Mouse (Mus musculus) brain, embryonic 14.5 days (tissue): ENCODE measurements around the gene Icosl.

Experiments used
- CTCF ChIP-seq: fragments of 200-500 bp; IDR thresholded peaks from 2 replicates; pipeline ENCODE4 v1.5.1; 2012; ENCODE audit warnings: inconsistent platforms, mild to moderate bottlenecking, moderate library complexity, borderline replicate concordance; ENCODE audit not compliant: insufficient read depth, insufficient read length; ENCODE audit errors: extremely low read depth
- POLR2A ChIP-seq: fragments of 200-500 bp; IDR thresholded peaks from 2 replicates; pipeline ENCODE4 v1.6.1; 2012; ENCODE audit warnings: mild to moderate bottlenecking, inconsistent platforms, borderline replicate concordance; ENCODE audit not compliant: poor library complexity, insufficient read depth, insufficient read length, severe bottlenecking; ENCODE audit errors: extremely low read depth

GRCm38 (mm10) chr10:78057056-78057455, 12.0 kb upstream of the Icosl start:
- TF ChIP-seq CTCF (no peak), POLR2A (no peak)
